Mouse (Mus musculus) G1E (cell line): Measurements from ENCODE around the gene Efnb1. TPM values are rescaled to one million over a fixed set of nuclear protein-coding genes. Genes with fewer than 3 reads are reported as not detected.

ENCODE experiments used
- ATAC-seq: 2 replicates; pipeline ENCODE4 v1.8.0; 2016; ENCODE audit warnings: mild to moderate bottlenecking; ENCODE audit not compliant: insufficient number of reproducible peaks, poor library complexity, low FRiP score, severe bottlenecking; ENCODE audit errors: extremely low read depth
- DNase-seq: peaks from one replicate; pipeline ENCODE4 v3.0.0; 2012; ENCODE audit warnings: low spot score
- H3K27me3 ChIP-seq: 2 replicates; pipeline ENCODE4 v1.6.1; 2012; ENCODE audit warnings: mild to moderate bottlenecking, low read length, inconsistent platforms; ENCODE audit not compliant: insufficient read depth
- H3K36me3 ChIP-seq: replicated peaks from 2 replicates; pipeline ENCODE3; 2012; ENCODE audit warnings: mild to moderate bottlenecking, inconsistent platforms
- H3K4me1 ChIP-seq: 2 replicates; pipeline ENCODE4 v1.6.1; 2012; ENCODE audit warnings: low read depth, low read length, inconsistent platforms, mixed read lengths; ENCODE audit not compliant: insufficient read depth
- H3K4me3 ChIP-seq: 2 replicates; pipeline ENCODE4 v1.5.1; 2012; ENCODE audit warnings: low read depth, mild to moderate bottlenecking, inconsistent platforms, low read length, moderate library complexity, mixed read lengths
- H3K9me3 ChIP-seq: replicated peaks from 2 replicates; pipeline ENCODE4 v1.6.1; 2012; ENCODE audit warnings: inconsistent platforms
- CTCF ChIP-seq: IDR thresholded peaks from 2 replicates; pipeline ENCODE4 v1.5.1; 2012; ENCODE audit warnings: low read depth, low read length, inconsistent platforms, mixed read lengths
- GATA1 ChIP-seq: IDR thresholded peaks from 2 replicates; pipeline ENCODE4 v1.6.1; 2012; ENCODE audit warnings: borderline replicate concordance, low read length, inconsistent platforms, mixed read lengths
- GATA2 ChIP-seq: IDR thresholded peaks from 2 replicates; pipeline ENCODE4 v1.6.1; 2012; ENCODE audit warnings: low read depth, low read length, inconsistent platforms, borderline replicate concordance
- POLR2AphosphoS5 ChIP-seq: IDR thresholded peaks from 2 replicates; pipeline ENCODE4 v1.6.1; 2012; ENCODE audit warnings: low read depth, low read length, inconsistent platforms; ENCODE audit not compliant: insufficient replicate concordance
- TAL1 ChIP-seq: conservative IDR thresholded peaks from 2 replicates; pipeline ENCODE4 v1.6.1; 2012; ENCODE audit warnings: low read depth, low read length, inconsistent platforms, mixed read lengths
- polyA plus RNA-seq: library from polyadenylated mRNA; stranded (reverse); fragments of >175 nt; gene quantifications from 2 replicates; pipeline ENCODE4 v1.2.3, GENCODE M21; 2012
- total RNA-seq, 2 experiments: library from RNA; stranded (forward) in 1 of 2; stranded (reverse) in 1 of 2; fragments of 200-1000 nt in 1 of 2; fragments of >200 nt in 1 of 2; fragmentation: Nextera tagmentation in 1 of 2; gene quantifications; 2 replicates each; pipeline ENCODE4 v1.2.3; 2014 to 2017

Efnb1 gene
- total and polyA plus RNA-seq, 3 experiments: not detected

- H3K27me3 ChIP-seq: no peaks in the 10 kb centered on the region
- no peak overlapping the region for H3K4me3 ChIP-seq
- DNase-seq (no peak), ATAC-seq (no peak)
- no peaks in the 10 kb centered on the region for H3K4me1 ChIP-seq
- no peaks in the 10 kb centered on the region for H3K9me3 ChIP-seq
- no peaks in the 10 kb centered on the region for H3K36me3 ChIP-seq
- TF ChIP-seq POLR2AphosphoS5: no peak
- TF ChIP-seq CTCF: no peak
- no peak for TF ChIP-seq TAL1
- TF ChIP-seq GATA1: no peak
- TF ChIP-seq GATA2: no peak
These were observed 31.6 kb downstream of the Efnb1 start for GRCm38 (mm10) chrX:99167550-99167949.

- TF ChIP-seq POLR2AphosphoS5: no peak
- TF ChIP-seq CTCF: no peak
- no peak for TF ChIP-seq GATA2
- TF ChIP-seq TAL1: no peak
- TF ChIP-seq GATA1: no peak
- Histone ChIP-seq H3K36me3 (no peaks in the 10 kb centered on the region), H3K4me1 (no peaks in the 10 kb centered on the region), H3K4me3 (no peak overlapping the region), H3K9me3 (no peaks in the 10 kb centered on the region), H3K27me3 (no peaks in the 10 kb centered on the region)
- DNase-seq (no peak), ATAC-seq (no peak)
These were observed 36.4 kb downstream of the Efnb1 start for GRCm38 (mm10) chrX:99172301-99172700.

GRCm38 (mm10) chrX:99185081-99185596, 49.2 kb downstream of the Efnb1 start:
- no peak for TF ChIP-seq POLR2AphosphoS5
- TF ChIP-seq TAL1: no peak
- no peak for TF ChIP-seq GATA2
- TF ChIP-seq CTCF: no peak
- no peak for TF ChIP-seq GATA1
- H3K4me3 ChIP-seq: no peak overlapping the region
- DNase-seq (no peak), ATAC-seq (no peak)
- no peaks in the 10 kb centered on the region for H3K9me3 ChIP-seq
- no peaks in the 10 kb centered on the region for H3K27me3 ChIP-seq
- no peaks in the 10 kb centered on the region for H3K36me3 ChIP-seq
- no peaks in the 10 kb centered on the region for H3K4me1 ChIP-seq

- no peaks in the 10 kb centered on the region for H3K27me3 ChIP-seq
- no peak for ATAC-seq
- TF ChIP-seq TAL1 (no peak), GATA2 (no peak), CTCF (no peak), GATA1 (no peak), POLR2AphosphoS5 (no peak)
- no peak overlapping the region for H3K4me3 ChIP-seq
- no peaks in the 10 kb centered on the region for H3K9me3 ChIP-seq
- no peak for DNase-seq
- no peaks in the 10 kb centered on the region for H3K4me1 ChIP-seq
- H3K36me3 ChIP-seq: no peaks in the 10 kb centered on the region
These were observed 50.8 kb downstream of the Efnb1 start for GRCm38 (mm10) chrX:99186497-99187435.

- Histone ChIP-seq H3K4me3 (no peak overlapping the region), H3K27me3 (no peaks in the 10 kb centered on the region), H3K36me3 (no peaks in the 10 kb centered on the region), H3K4me1 (no peaks in the 10 kb centered on the region), H3K9me3 (no peaks in the 10 kb centered on the region)
- ATAC-seq (no peak), DNase-seq (no peak)
- TF ChIP-seq TAL1 (no peak), GATA2 (no peak), CTCF (no peak), GATA1 (no peak), POLR2AphosphoS5 (no peak)
These were observed 55.6 kb downstream of the Efnb1 start for GRCm38 (mm10) chrX:99191441-99192087.

GRCm38 (mm10) chrX:99196910-99197309, 61.0 kb downstream of the Efnb1 start:
- TF ChIP-seq TAL1 (no peak), CTCF (no peak), POLR2AphosphoS5 (no peak), GATA2 (no peak), GATA1 (no peak)
- Histone ChIP-seq H3K27me3 (no peaks in the 10 kb centered on the region), H3K36me3 (no peaks in the 10 kb centered on the region), H3K4me3 (no peak overlapping the region), H3K4me1 (no peaks in the 10 kb centered on the region), H3K9me3 (no peaks in the 10 kb centered on the region)
- DNase-seq (no peak), ATAC-seq (no peak)
